Mouse (Mus musculus) layer of hippocampus, postnatal 36 days (tissue): ENCODE data around the gene Gse1. TPM values are rescaled to one million over a fixed set of nuclear protein-coding genes. Genes with fewer than 3 reads are reported as not detected.

Experiments
- DNase-seq, 2 experiments: peaks; one replicate each; pipeline ENCODE4 v3.0.0; 2022
- total RNA-seq, 2 experiments: library from RNA; stranded (reverse); gene quantifications; 2 replicates each; pipeline ENCODE4 v1.2.3; 2021

The Gse1 gene
- total RNA-seq, 2 experiments from 2014 or later: 147 to 155 TPM

DNA sequence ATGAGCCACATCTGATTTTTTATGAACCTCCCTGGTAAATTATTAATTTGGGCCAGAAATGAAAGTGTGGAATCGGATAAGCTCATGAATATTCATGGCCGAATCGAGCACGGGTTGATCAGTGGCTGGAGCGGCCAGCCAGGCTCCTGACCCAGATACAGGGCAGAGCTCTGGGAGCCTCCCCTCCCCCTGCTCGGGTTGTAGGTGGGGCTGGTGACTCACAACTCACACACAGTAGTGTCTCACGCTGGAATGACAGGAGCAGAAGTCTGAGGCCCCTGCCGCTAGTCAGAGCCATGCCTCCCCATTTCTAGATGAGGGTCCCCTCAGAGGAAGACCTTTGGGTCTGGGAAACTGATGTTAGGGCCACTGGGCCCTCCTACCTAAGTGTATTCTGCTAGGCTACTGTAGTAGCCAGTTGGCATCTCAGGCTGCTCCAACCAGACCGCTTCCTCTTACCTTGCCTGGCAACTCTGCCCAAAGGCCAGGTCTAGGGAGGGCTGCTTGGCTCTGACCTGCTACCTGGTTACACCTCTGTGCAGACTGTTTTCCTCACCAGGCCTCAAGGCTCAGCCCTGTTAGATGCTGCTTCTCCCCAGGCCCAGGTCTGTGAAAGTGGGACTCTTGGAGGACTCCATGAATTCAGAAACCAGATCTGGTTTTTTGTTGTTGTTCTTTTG lies 270.8 kb downstream of the Gse1 start:
- peak in 1 of 2 experiments; percentile 57 for DNase-seq

DNA sequence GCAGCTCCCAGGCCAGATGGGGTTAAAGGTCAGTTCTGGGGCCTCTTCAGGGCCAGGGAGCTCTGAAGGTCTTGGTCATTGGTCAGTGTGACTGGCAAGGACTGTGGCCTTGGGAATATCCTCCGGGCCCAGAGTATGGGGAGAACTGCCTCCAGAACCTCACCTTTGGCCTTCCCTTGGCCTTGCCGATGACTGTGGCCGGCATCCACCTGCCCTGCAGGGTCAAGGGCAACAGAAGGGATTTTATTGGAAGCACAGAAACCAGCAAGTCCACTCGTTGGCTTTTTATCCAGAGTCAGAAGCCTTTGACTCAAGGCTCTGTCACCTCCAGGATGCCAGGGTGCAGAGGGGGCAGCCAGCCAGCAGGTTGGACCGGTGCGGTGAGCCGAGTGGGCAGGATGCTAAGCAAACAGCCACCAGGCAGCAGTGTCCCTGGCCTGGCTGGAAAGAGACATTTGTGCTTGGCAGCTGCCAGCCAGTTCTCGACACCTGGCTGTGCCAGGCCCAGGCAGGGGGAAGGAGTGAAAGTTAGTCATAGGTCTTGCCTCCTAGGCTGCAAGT lies 272.5 kb downstream of the Gse1 start:
- DNase-seq: no peak

DNA sequence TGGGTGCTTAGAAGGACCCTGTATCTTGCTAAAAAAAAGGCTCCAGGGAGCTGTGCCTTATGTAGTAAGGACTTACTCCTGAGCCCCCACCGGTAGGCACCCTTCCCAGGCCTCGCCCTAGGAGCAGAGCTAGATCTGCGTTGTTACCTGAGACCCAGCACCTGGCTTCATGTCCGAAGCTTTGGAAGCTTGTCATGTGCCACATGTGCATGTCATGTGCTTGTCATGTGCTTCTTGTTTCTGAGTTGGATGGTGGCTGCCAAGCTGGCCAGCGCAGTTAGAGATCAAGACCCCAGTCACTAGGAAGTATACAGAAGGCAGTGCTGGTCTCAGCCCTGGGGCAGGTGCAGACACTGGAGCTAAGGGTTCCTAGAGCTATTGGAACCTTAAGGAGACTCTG lies 273.2 kb downstream of the Gse1 start:
- no peak for DNase-seq

DNA sequence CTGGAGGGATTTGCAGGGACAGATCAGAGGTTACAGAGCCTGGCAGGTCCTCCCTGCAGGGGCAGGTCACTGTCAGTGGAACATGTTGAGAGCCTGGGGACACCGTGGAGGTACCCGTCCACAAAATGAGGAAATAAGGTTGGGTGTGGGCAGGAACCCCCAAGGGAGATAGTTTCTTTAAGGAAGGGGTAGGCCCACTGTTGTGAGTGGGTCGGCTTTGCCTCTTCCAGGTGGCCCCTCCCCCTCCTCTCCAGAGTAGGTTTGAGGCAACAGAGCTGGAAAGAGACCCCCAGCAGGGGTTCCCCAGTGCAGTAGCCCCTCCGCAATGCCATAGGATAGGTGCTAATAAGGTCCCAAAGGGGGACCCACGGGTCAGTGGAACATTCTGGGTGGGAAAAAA lies 274.2 kb downstream of the Gse1 start:
- no peak for DNase-seq

DNA sequence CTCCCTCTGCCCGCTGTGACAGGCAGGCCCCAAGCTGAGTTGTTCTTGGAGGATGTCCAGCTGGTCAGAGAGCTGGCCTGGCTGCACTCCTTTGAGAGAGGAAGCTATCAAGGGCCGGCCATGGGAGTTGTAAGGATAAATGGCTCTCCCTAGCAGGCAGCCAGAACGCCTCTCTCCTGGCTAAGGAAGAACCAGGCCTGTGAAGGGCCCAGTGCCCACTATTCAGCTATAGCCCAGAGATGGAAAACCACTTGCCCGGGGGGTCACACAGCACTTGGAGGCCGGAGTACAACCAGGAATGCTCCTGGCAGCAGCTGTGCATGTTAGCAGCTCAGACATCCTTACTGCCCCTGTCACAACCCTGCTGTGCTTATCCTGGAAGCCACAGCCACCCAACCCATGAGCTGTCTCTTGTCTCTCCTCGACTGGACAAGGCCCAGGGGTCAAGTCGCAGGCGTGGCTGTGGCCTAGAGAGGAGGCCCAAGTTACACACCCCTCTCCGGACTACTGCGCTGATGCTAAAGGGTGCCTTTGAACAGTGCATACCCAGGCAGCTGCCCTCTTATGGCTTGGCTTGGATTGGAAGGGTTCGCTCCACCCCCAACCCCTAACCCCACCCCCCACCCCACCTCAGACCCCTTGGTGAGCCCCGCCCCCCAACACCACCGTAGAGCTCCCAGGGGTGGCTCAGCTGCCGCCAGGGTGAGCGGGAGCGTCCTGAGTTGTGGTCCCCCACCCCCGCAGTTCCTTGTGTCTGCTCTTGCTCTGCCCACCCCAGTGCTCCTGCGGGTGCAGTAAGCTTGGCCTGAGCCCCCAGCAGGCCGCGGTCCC lies 276.2 kb downstream of the Gse1 start:
- peak in 1 of 2 experiments; percentile 58 for DNase-seq

GRCm38 (mm10) chr8:120505082-120505511 lies 276.8 kb downstream of the Gse1 start:
- DNase-seq: no peak

GRCm38 (mm10) chr8:120505619-120506310 lies 277.5 kb downstream of the Gse1 start:
- no peak for DNase-seq

GRCm38 (mm10) chr8:120506562-120506961 lies 278.3 kb downstream of the Gse1 start:
- DNase-seq: no peak

GRCm38 (mm10) chr8:120507290-120507689 lies 279.0 kb downstream of the Gse1 start:
- no peak for DNase-seq

- no peak for DNase-seq
Measured at GRCm38 (mm10) chr8:120509136-120510034, 281.1 kb downstream of the Gse1 start.

GRCm38 (mm10) chr8:120510035-120510416 lies 281.8 kb downstream of the Gse1 start:
- DNase-seq: no peak

- DNase-seq: no peak
Measured at GRCm38 (mm10) chr8:120510863-120511457, 282.7 kb downstream of the Gse1 start.

GRCm38 (mm10) chr8:120511737-120512136 lies 283.5 kb downstream of the Gse1 start:
- no peak for DNase-seq

DNA sequence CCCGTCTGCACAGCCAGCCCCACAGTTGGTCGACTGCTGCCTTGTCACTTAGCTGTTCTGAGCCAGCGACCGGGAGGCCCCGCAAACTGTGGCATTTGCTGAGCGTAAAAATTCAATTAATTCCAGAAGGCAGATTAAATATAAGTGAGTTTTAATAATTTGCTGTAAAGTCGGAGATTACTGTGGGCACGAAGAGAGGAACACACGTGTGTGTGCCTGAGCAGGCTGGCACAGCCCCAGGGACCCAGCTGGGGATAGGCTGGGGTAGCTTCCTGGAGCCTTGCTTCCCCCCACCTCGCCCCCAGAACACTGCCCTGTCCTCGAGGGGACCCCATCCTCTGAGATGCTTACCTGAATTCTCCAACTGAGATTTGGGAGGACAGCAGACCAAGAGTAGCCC lies 284.1 kb downstream of the Gse1 start:
- DNase-seq: no peak

- no peak for DNase-seq
Measured at GRCm38 (mm10) chr8:120513145-120513544, 284.9 kb downstream of the Gse1 start.

DNA sequence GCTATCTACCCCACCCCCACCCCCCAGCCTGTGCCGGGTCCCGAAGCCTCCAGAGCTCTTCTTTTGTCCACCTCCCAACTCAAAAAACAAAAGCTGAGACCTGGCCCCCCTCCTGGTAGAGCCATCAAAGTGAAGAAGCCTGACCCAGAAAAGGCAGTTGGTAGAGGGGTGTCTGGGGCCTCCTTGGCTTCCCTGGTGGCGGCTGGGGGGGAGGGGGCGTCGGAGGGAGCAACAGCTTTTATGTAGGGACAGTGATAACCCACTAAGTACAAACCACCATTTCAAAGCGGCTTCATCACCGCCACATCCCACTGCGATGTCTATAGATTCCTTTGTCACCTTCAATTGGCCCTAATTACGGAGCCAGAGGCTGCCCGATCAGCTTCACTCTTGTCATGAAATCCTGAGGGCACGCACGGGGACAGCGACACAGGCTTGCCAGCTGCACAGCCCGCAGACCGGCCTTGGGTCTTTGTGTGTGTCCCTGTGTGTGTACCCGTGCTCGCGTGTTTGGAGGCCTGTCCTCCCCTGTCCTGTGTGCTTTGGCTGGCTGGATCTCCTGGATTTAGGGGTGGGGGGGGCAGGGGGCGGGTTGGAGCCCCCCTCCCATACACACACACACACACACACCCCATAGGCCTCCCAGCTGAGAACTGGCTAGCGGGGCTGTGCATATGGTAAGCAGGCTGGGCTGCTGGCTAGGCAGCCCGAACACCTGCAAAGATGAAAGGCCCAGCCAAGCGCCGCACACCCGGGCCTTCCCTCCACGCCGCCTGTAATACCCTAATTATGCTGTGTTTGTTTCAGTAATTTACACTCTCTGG lies 285.6 kb downstream of the Gse1 start:
- no peak for DNase-seq

GRCm38 (mm10) chr8:120515214-120515613 lies 287.0 kb downstream of the Gse1 start:
- DNase-seq: no peak

GRCm38 (mm10) chr8:120515650-120516049 lies 287.4 kb downstream of the Gse1 start:
- no peak for DNase-seq

DNA sequence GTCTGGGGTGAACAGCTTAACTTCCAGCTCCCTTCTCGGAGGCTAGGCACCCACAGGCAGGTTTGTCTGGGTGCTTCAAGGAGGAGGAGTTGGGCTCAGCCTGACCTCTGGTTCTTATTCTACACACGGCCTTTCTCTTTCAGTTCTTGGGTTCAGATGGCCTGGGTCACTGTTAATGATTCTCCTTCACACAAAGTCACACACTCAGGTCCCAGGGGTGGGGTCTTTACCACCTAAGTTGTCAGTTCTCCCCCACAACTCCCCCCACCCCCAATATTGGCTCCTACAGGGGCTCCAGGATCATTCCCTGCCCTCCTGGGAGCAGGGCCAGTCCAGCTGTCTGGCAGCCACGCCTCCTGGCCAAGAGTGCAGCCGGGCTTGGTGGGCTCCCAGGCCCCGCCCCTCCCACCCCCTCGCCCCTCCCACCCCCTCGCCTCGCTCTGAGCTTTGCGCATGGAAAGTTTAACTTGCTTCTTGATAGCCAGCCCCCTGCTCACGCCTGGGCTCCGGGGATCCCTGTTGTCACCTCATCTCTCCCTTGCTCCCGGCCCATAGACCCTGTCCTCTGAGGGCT lies 288.0 kb downstream of the Gse1 start:
- DNase-seq: no peak
